Mouse (Mus musculus) bone marrow macrophage, adult 2 months (primary cell): ENCODE measurements around the gene Muc13. TPM values are rescaled to one million over a fixed set of nuclear protein-coding genes. Genes with fewer than 3 reads are reported as not detected.
A peak's percentile ranks its signal among the peaks of the same experiment; 100 is the strongest.

Experiments used
- H3K27ac ChIP-seq: 2 replicates; pipeline ENCODE4 v1.5.1; 2012; ENCODE audit warnings: low read depth, low read length; ENCODE audit not compliant: insufficient read depth
- H3K4me1 ChIP-seq: 2 replicates; pipeline ENCODE4 v1.6.1; 2012; ENCODE audit warnings: low read length; ENCODE audit not compliant: control insufficient read depth, insufficient read depth
- H3K4me3 ChIP-seq: 2 replicates; pipeline ENCODE4 v1.5.1; 2012; ENCODE audit warnings: mild to moderate bottlenecking, low read length, moderate library complexity; ENCODE audit not compliant: insufficient read depth
- CTCF ChIP-seq: IDR thresholded peaks from 2 replicates; pipeline ENCODE4 v1.5.1; 2012; ENCODE audit warnings: low read depth, mild to moderate bottlenecking, low read length, moderate library complexity
- POLR2A ChIP-seq: IDR thresholded peaks from 2 replicates; pipeline ENCODE4 v1.6.1; 2012; ENCODE audit warnings: mild to moderate bottlenecking, low read depth, low read length, borderline replicate concordance
- polyA plus RNA-seq: library from polyadenylated mRNA; stranded (reverse); fragments of >200 nt; gene quantifications from 2 replicates; pipeline ENCODE4 v1.2.4, GENCODE M21; 2012; ENCODE audit not compliant: missing spikeins, insufficient read depth, insufficient read length

Muc13 gene
- polyA plus RNA-seq, 1 experiment = not detected

- Histone ChIP-seq H3K4me1 (peaks cover 47% of the 10 kb centered on the region), H3K4me3 (no peak overlapping the region), H3K27ac (peak overlapping the region; percentile 79)
- no peak for TF ChIP-seq POLR2A
- no peak for TF ChIP-seq CTCF
These were observed 43.4 kb downstream of the Muc13 start for GRCm38 (mm10) chr16:33837191-33837590.

DNA sequence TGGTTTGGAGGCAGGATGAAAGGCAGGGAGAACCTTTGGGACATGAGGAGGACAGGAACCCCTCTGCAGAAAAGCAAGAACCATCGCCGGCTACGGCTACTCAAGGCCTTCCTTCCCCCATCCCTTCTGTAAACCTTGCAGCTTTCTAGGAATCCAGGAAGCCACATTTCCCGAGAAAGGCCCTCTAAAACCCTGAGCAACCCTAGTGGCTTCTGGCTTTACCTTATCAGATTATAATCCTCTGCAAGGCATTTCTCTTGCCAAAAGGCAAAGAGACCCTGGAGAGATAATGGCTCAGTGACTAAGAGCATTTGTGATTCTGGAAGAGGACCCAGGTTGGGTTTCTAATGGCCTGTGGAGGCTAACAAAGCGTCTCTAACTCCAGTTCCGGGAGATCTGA lies 46.8 kb downstream of the Muc13 start:
- no peak for TF ChIP-seq CTCF
- TF ChIP-seq POLR2A = no peak
- Histone ChIP-seq H3K4me3 (no peak overlapping the region), H3K27ac (no peak overlapping the region), H3K4me1 (peaks cover 30% of the 10 kb centered on the region)

GRCm38 (mm10) chr16:33842081-33842880 lies 48.4 kb downstream of the Muc13 start:
- H3K4me1 ChIP-seq = peaks cover 19% of the 10 kb centered on the region
- TF ChIP-seq POLR2A = no peak
- no peak for TF ChIP-seq CTCF
- H3K27ac ChIP-seq = no peak overlapping the region
- H3K4me3 ChIP-seq = no peak overlapping the region

DNA sequence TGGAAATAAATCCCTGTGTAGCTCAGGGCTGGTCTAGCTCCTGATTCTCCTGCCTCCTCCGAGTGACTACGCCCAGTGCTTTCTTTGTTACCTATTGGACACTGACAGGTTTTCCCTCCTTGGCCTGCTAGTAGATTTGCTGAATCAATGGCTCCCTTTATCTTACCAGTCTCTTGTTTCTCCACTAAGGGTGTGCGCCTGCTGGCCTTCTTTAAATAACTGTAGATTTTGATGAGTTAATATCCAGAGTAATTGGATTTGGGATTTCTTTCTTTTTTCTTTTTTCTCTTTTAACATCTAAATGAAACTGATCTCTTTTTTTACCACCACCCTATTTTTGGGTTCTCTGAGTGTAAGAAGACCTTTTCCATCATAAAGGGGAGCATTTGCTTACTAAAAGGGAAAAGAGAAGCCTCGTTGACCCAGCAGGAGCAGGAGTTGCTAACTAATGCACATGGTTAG lies 50.3 kb downstream of the Muc13 start:
- H3K27ac ChIP-seq = no peak overlapping the region
- H3K4me3 ChIP-seq = no peak overlapping the region
- H3K4me1 ChIP-seq = peaks cover 6% of the 10 kb centered on the region
- TF ChIP-seq CTCF (no peak), POLR2A (no peak)

GRCm38 (mm10) chr16:33844866-33845265 lies 51.0 kb downstream of the Muc13 start:
- Histone ChIP-seq H3K27ac (no peak overlapping the region), H3K4me3 (no peak overlapping the region), H3K4me1 (peaks cover 6% of the 10 kb centered on the region)
- no peak for TF ChIP-seq POLR2A
- no peak for TF ChIP-seq CTCF

DNA sequence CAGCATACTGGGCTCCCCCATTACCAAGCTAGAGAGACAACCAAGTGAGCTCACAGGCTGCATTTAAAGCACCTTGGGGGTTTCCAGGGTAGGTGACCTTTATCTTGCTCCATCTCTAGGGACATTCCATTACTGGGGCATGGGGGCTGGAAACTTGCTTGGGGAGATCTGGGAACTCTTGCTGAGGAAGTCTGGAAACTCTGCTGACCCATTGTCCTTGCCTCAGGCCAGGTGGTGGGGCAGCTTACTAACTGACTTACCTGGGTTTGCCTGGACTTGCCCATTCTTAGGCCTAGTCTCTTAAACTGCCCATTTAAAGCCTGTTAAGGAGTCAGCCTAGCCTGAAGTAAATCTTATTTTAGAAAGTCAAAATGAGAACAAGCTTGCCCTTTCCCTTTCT lies 59.4 kb downstream of the Muc13 start:
- H3K4me3 ChIP-seq = no peak overlapping the region

GRCm38 (mm10) chr16:33858766-33859165 lies 64.9 kb downstream of the Muc13 start:
- no peak overlapping the region for H3K4me3 ChIP-seq
- TF ChIP-seq CTCF = no peak
- no peak for TF ChIP-seq POLR2A
- H3K4me1 ChIP-seq = peaks cover 29% of the 10 kb centered on the region
- no peak overlapping the region for H3K27ac ChIP-seq

More for the DNA sequence above, 59.4 kb downstream of the Muc13 start:
- peaks cover 9% of the 10 kb centered on the region for H3K4me1 ChIP-seq
- TF ChIP-seq POLR2A = no peak
- no peak overlapping the region for H3K27ac ChIP-seq

GRCm38 (mm10) chr16:33859380-33859779 lies 65.5 kb downstream of the Muc13 start:
- Histone ChIP-seq H3K27ac (no peak overlapping the region), H3K4me3 (no peak overlapping the region), H3K4me1 (peaks cover 32% of the 10 kb centered on the region)
- TF ChIP-seq POLR2A (no peak), CTCF (no peak)

- H3K27ac ChIP-seq = no peak overlapping the region
- no peak overlapping the region for H3K4me3 ChIP-seq
- H3K4me1 ChIP-seq = peaks cover 32% of the 10 kb centered on the region
- TF ChIP-seq CTCF (no peak), POLR2A (no peak)
These were observed 66.3 kb downstream of the Muc13 start for GRCm38 (mm10) chr16:33859988-33860700.

GRCm38 (mm10) chr16:33862406-33862805 lies 68.6 kb downstream of the Muc13 start:
- peaks cover 27% of the 10 kb centered on the region for H3K4me1 ChIP-seq
- no peak overlapping the region for H3K27ac ChIP-seq
- TF ChIP-seq POLR2A (no peak), CTCF (no peak)
- H3K4me3 ChIP-seq = no peak overlapping the region

GRCm38 (mm10) chr16:33863208-33863751 lies 69.4 kb downstream of the Muc13 start:
- Histone ChIP-seq H3K4me1 (peaks cover 26% of the 10 kb centered on the region), H3K4me3 (no peak overlapping the region), H3K27ac (no peak overlapping the region)
- TF ChIP-seq CTCF = no peak
- no peak for TF ChIP-seq POLR2A

Other genes with a start within 250 kb of the Muc13 start
- gene Heg1, start 109.7 kb upstream of the Muc13 start, polyA plus RNA-seq = 0.35 TPM in 2 replicates
- gene Itgb5, start 35.6 kb downstream of the Muc13 start, polyA plus RNA-seq = 211 and 263 TPM in 2 replicates
- gene Umps, start 173.0 kb downstream of the Muc13 start, polyA plus RNA-seq = 9.2 and 11.6 TPM in 2 replicates